Comparison of ENCODE assay signal across 8 mouse cellular contexts in the genomic region with DNA sequence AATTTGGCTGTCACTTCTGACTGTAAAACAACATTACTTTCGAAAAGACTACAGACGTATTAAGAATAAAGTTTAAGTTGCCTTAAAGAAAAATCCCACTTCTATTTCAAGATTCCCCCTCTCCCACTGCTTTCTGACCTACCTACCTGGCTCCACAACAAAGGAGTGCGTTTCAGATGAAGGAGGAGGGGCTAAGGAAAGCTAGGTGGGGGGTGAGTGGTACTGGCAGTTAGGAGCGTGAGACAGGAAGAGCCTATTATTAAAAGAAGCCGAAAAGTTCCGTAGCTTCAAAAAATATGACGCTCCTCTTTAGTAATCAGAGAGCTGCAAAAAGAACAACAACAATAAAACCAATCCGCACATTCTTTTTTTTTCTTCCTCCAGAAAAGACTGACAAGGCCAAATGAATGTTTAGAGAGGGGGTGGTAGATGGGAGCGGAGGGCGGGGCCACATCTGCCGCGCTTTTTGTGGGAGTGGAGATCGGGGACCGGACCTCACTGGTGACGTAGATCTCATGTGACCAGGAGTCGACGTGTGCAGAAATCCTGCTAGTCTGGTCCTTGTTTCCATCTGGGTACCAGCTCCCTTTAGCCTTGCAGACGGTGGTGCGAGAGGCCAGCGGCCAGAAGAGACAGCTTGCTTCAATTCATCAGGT. TPM values are rescaled to one million over a fixed set of nuclear protein-coding genes. Genes with fewer than 3 reads are reported as not detected.
DNase-seq lines count a peak whose midpoint lies in the region; ATAC-seq and TF ChIP-seq lines count a peak whose summit lies in the region.

Gene Tceal9 (plus strand): TSS at position 506 of the 656 bp plus-strand sequence.

- H3K4me3 ChIP-seq in forebrain, embryonic 16.5 days (replicated peaks; ENCODE audit: low read length), result peak within 1 kb of the TSS; percentile 65
- H3K4me3 ChIP-seq in layer of hippocampus, adult 2 months, result peak within 1 kb of the TSS; percentile 67
- H3K4me3 ChIP-seq in lung, embryonic 14.5 days (ENCODE audit: low read depth, low read length), result peak within 1 kb of the TSS; percentile 60
- H3K4me3 ChIP-seq in olfactory bulb, adult 2 months (ENCODE audit: insufficient read depth, low read depth, low read length), result peak within 1 kb of the TSS; percentile 57
- peak within 1 kb of the TSS; percentile 54 for H3K4me3 ChIP-seq in thymus, adult 2 months (ENCODE audit: control insufficient read depth, insufficient read depth, low read length)

- peak within 1 kb of the TSS; percentile 78 for H3K27ac ChIP-seq in forebrain, embryonic 16.5 days (ENCODE audit: low read length)
- H3K27ac ChIP-seq in layer of hippocampus, adult 2 months, result peak within 1 kb of the TSS; percentile 85
- H3K27ac ChIP-seq in lung, embryonic 14.5 days (ENCODE audit: low read depth), result peak within 1 kb of the TSS; percentile 86
- peak within 1 kb of the TSS; percentile 77; the same call in 1 of the 2 replicates for H3K27ac ChIP-seq in olfactory bulb, adult 2 months (ENCODE audit: insufficient read depth, low read depth, low read length)
- H3K27ac ChIP-seq in thymus, adult 2 months (ENCODE audit: control insufficient read depth, insufficient read depth, low read length), result no peak within 1 kb of the TSS

- intact Hi-C loops in heart, postnatal 36 days (cut with DNase I), result loop anchor here (5.0 kb wide), 1 partner anchor 72 kb away; the partner anchor contains the start of gene Tceal8

- no peaks in the 10 kb centered on the region for H3K9me3 ChIP-seq in forebrain, embryonic 16.5 days (ENCODE audit: control insufficient read depth, low read length)
- H3K9me3 ChIP-seq in lung, embryonic 14.5 days (ENCODE audit: low read depth, low read length), result no peaks in the 10 kb centered on the region

- no peaks in the 10 kb centered on the region for H3K27me3 ChIP-seq in forebrain, embryonic 16.5 days (replicated peaks; ENCODE audit: control insufficient read depth, insufficient read depth, low read length)
- no peaks in the 10 kb centered on the region for H3K27me3 ChIP-seq in lung, embryonic 14.5 days (ENCODE audit: insufficient read depth, low read length)
- H3K27me3 ChIP-seq in thymus, adult 2 months (ENCODE audit: control insufficient read depth, insufficient read depth, low read length), result no peaks in the 10 kb centered on the region

- peak within 1 kb of the TSS; percentile 76 for H3K9ac ChIP-seq in forebrain, embryonic 16.5 days (replicated peaks; ENCODE audit: low read depth, low read length)
- H3K9ac ChIP-seq in lung, embryonic 14.5 days, result peak within 1 kb of the TSS; percentile 71

- no peaks in the 10 kb centered on the region; the same call in 1 of the 2 replicates for H3K4me1 ChIP-seq in forebrain, embryonic 16.5 days (replicated peaks; ENCODE audit: control insufficient read depth, insufficient read depth, low read length)
- H3K4me1 ChIP-seq in lung, embryonic 14.5 days (ENCODE audit: insufficient read depth), result no peaks in the 10 kb centered on the region
- H3K4me1 ChIP-seq in olfactory bulb, adult 2 months (ENCODE audit: control insufficient read depth, insufficient read depth, low read length), result no peaks in the 10 kb centered on the region
- H3K4me1 ChIP-seq in thymus, adult 2 months (replicated peaks; ENCODE audit: control insufficient read depth, insufficient read depth, low read length), result no peaks in the 10 kb centered on the region

- peak; percentile 95 for ATAC-seq in forebrain, embryonic 16.5 days
- peak; percentile 90 for ATAC-seq in lung, embryonic 14.5 days (ENCODE audit: insufficient read depth)

- H3K36me3 ChIP-seq in forebrain, embryonic 16.5 days (ENCODE audit: control insufficient read depth, insufficient read depth), result no peaks in the 10 kb centered on the region
- 0 out of 2 replicates have a peak, but pooled peaks cover 5% of the 10 kb centered on the region for H3K36me3 ChIP-seq in lung, embryonic 14.5 days (ENCODE audit: insufficient read depth)
- no peaks in the 10 kb centered on the region for H3K36me3 ChIP-seq in thymus, adult 2 months (ENCODE audit: control insufficient read depth, insufficient read depth, low read length)

- TF ChIP-seq CTCF in layer of hippocampus, adult 2 months (conservative IDR thresholded peaks at IDR 0.05), result no peak
- no peak for TF ChIP-seq CTCF in lung, embryonic 14.5 days (IDR thresholded peaks at IDR 0.05; ENCODE audit: low read depth)
- TF ChIP-seq CTCF in olfactory bulb, adult 2 months (IDR thresholded peaks at IDR 0.05; ENCODE audit: insufficient read depth, low read depth, low read length), result no peak
- no peak for TF ChIP-seq CTCF in thymus, adult 2 months (IDR thresholded peaks at IDR 0.05; ENCODE audit: borderline replicate concordance, control insufficient read depth, extremely low read depth, insufficient read depth, low read length, poor library complexity)

- WGBS in forebrain, embryonic 16.5 days, result 21% methylated on average over 20 of the region's 20 CpGs
- WGBS in lung, embryonic 14.5 days, result 11% methylated on average over 20 of the region's 20 CpGs
- 23% methylated on average over 20 of the region's 20 CpGs for WGBS in olfactory bulb, adult 2 months
- WGBS in thymus, adult 2 months, result 4% methylated on average over 19 of the region's 20 CpGs

- peak; percentile 35; the same call in 1 of the 2 replicates for TF ChIP-seq POLR2A in olfactory bulb, adult 2 months (IDR thresholded peaks at IDR 0.05; ENCODE audit: insufficient read depth, low read depth, low read length)
- TF ChIP-seq POLR2A in thymus, adult 2 months (IDR thresholded peaks at IDR 0.05; ENCODE audit: control insufficient read depth, extremely low read depth, insufficient read depth, low read length, poor library complexity), result no peak

- peak within 1 kb of the TSS; percentile 54 for H3K4me2 ChIP-seq in forebrain, embryonic 16.5 days (ENCODE audit: low read length)
- H3K4me2 ChIP-seq in lung, embryonic 14.5 days, result peak within 1 kb of the TSS; percentile 52

- DNase-seq in ES-CJ7 (ENCODE audit: low read depth, low spot score), result peak; percentile 89
- peak; percentile 78 for DNase-seq in cerebellum, adult 11-12 months
- peak; percentile 55 to 58 for DNase-seq in heart, postnatal 36 days
- peak; percentile 55 to 70 for DNase-seq in layer of hippocampus, adult 2 months (ENCODE audit: low spot score in 2 of 2)
- DNase-seq in lung, embryonic 14.5 days, result peak; percentile 90
- peak; percentile 46 for DNase-seq in thymus, adult 2 months

RNA-seq across cellular contexts. Expression of gene Tceal9, which starts in this region (rescaled TPM):
- 290 and 303 TPM in 2 replicates for polyA plus RNA-seq in forebrain, embryonic 16.5 days (2015; fragmentation: Nextera tagmentation; extraction: Ambion mirVana)
- total RNA-seq in heart, postnatal 36 days (2021), result 10 to 100 TPM; 26.8 to 32.9 TPM
- total RNA-seq in layer of hippocampus, adult 2 months (2021), result 10 to 100 TPM; 89.7 to 92.3 TPM
- 592 and 639 TPM in 2 replicates for polyA plus RNA-seq in lung, embryonic 14.5 days (2014; fragmentation: Nextera tagmentation; extraction: Ambion mirVana)
- polyA plus RNA-seq in olfactory bulb, adult 2 months (2012; ENCODE audit: insufficient read depth, insufficient read length, low replicate concordance, missing spikeins), result not detected in 2 replicates
- polyA plus RNA-seq in thymus, adult 2 months (2012; rRNA removed), result 4.6 and 7.7 TPM in 2 replicates
